Mouse (Mus musculus) gastrocnemius, adult 8-10 months (tissue): ENCODE data around the gene Notch2. TPM values are rescaled to one million over a fixed set of nuclear protein-coding genes. Genes with fewer than 3 reads are reported as not detected.
"Not testable (repeated sequence)": the region's sequence is repeated elsewhere in the genome, so short reads cannot be mapped to it uniquely, and the experiment has no call there.

ENCODE experiments used
- DNase-seq, 2 experiments: peaks; one replicate each; pipeline ENCODE4 v3.0.0; 2022; ENCODE audit warnings: low spot score in 2 of 2
- total RNA-seq, 4 experiments: library from RNA; stranded (reverse); gene quantifications; 2 replicates each; pipeline ENCODE4 v1.2.4; 2022

Notch2 gene
- total RNA-seq, 4 experiments from 2014 or later = 5.6 to 7.9 (median 6.9) TPM

DNA sequence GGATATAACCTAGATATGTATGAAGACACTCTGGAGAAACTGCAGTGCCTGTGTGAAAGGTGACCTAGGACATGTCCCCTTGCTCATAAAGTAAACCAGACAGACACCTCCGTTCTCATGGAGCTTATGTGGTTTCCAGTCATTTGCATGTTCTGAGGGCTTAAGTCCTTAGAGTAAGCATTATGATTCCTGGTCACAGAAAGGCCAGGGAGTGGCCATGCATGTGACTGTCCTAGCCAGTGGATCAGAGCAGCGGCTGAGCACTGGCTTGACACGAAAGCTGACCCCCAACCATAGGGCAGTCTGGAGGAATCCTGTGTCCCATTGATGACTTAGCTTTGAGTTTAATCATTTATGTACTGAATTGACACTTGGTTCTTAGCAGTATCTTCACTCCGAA lies 14.7 kb downstream of the Notch2 start:
- DNase-seq = no peak

DNA sequence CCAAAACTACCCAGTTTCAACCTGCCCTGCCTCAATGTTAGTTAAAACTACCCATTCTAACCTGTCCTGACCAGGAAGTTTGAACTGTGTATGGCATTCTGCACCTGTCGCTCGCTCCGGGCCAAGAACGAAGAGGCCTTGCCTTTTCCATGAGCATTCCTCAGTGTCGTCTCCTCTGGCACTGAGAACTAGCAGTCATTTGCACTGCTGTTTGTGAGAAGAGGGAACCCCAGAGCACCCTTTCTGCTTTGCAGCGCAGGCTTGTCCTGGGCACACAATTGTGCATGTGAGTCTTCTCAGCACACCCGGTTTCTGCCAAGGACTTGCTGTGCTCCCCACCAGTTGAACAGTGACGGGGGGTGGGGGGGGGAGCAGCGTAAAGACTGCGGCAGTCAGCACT lies 15.6 kb downstream of the Notch2 start:
- no peak for DNase-seq

DNA sequence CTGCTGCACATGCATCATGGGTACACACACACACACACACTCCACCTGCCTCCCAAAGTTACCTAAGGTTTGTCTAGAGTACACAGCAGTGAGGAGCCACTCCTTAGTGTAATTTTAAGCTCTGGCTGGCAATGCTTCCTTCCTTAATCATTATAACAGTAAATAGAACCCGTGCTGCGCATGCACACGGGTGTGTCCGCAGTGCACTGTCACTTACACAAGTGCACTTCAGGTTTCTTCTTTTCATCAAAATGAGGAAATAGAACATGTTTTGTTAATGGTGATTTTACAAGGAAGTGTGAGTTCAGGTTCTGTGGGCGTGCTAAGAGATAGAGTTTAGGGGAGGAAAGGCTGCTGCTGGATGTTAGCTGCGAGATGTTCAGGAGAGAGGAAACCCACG lies 17.8 kb downstream of the Notch2 start:
- DNase-seq = no peak

DNA sequence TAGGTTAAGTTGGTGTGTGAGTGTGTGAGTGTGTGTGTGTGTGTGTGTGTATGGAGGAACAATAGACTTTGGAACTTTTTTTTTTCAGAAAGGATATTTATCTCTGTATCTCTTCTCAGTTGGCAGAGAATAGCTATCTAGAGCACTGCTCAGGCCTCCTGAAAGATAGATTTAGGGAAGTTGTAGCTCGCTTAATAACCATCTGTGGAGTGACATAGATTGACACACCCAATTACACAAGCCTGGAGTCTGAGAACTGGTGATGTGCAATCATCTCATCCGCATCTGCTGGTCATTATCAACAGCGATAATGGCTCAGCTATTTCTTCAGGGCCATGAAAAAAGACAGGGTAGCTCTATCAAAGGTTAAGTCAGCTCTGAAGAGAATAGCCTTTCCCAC lies 18.9 kb downstream of the Notch2 start:
- no peak for DNase-seq

DNA sequence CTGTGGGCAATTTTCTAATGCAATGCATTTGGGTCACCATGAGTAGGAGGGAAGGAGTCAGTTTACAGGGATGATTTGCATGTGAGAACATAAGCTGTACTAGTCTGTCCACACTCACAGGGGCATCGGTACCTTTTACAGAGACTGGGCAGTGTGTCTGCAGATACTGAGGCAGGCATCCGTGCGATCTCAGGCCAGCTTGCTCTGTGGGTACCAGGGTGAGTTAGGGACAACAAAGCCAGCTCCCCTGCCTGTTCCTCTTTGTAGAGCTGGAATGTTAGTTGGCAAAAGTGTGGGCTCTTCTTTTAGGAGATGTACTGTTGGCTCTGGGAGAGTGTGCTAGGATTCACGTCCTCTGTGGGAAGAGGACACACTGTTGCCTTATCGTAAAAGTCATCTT lies 19.6 kb downstream of the Notch2 start:
- no peak for DNase-seq

DNA sequence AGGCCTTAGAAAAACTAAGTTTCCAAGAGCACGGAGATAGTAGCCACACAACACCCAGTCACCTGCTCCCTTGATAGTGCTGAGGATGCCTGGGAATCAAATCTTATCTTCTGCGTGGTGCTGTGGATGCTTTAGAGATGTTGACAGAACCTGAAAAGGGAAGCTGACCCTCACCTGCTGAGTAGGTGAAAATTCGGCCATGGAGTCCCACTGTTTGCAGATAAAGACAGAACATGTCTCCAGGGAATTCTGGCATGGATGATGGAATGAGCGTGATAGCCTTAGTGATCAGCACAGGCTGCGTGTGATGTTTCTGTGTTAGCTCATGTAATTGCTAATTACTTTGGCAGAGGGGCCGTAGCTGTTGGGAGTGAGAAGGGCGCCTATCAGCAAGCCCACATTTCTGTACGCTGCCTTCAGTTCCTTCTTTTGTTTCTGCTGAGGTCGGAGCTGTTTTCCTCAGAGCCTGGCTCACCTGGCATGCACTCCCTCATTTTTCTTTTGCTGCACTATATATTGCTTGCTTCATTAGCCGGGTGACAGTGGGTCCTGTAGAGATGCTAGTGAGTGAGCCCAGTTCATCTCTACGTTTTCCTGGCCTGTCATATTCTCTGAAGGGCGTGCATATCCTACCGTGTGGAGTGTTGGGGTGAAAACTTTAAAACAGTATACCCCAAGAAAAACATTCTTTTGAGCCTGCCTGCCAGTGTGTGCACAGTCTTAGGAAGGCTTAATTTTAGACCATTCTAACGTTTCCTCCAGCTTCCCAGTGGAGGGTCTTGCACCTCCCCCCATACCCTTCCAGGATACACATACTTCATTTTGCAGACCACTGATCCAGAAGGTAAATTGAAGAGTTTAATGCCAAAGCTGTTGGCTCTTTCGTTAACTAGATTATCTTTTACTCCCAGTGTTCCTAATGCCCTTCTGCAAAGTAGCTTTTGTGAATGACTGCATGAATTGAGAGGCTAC lies 21.6 kb downstream of the Notch2 start:
- DNase-seq = no peak

DNA sequence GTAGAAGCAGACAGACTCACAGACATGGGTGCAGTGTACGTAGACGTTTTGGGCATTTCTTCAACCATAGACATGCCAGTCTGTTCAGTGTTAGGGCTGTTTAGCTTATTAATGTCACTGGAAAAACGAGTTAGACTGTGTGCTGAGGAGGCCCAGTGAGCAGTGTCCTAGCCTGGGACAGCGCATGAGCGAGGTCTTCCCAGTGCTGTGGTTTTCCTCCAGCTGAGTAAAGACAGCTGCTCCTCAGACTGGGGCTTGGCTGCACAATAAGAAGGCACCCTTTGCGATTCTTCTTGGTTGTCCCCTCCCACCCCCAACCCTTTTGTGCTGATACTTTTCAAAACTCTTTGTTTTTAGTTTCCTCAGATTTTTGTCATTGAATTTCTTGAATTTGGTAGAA lies 22.8 kb downstream of the Notch2 start:
- no peak for DNase-seq

DNA sequence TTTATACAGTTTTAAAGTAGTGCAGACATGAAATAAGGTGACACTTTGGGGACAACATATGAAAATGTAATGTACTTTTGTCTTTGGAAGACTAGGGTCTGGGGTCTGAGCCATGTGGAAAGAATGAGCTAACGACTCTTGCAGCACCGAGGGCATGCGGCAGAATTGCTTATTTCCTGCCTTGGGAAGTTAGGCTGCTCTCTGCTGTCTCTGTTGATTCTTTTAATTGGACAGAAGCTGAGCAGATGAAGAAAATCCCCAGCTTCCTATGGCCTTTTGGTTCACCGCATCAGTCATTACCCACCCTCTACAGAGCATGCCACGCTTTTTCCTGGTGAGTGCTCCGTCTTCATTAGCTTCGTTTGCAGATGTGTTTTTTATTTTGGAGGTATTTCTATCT lies 23.8 kb downstream of the Notch2 start:
- DNase-seq = no peak

DNA sequence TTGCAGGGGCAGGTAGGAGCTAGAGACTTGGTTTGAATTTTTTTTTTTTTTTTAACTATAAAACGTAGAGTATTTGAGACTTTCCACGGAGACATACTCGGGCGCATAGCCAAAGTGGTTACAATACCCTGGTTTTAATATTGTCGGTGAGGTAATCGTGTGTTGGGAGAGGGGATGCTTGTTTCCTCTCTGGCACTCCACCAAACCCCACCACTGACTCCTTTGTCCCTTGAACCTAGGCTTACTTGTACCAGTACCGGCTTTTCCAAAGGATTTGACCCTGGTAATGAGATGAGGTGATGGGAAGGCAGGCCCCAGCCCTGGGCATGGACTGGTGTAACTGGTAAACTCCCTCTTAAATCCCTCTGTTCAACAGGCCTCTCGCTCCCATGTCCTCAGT lies 25.3 kb downstream of the Notch2 start:
- DNase-seq = no peak

DNA sequence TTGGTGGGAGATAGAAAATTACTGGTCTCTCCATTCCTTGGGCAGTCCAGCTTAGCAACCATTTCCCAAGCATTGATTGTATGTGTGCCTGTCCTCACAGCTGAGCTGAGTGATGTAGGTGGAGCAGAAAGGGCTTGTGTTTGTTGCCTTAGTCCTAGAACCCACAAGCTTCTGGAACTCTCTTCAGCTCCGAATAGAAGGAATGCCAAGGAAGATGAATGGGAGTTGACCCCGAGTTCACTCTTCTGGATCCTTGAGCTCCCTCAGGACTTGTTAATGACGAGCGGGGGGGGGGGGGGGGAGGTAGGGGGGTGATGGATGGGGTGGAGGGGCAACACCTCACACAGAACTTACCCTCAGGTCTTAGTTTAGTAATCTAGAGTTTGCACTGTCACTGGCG lies 25.9 kb downstream of the Notch2 start:
- DNase-seq = no peak

DNA sequence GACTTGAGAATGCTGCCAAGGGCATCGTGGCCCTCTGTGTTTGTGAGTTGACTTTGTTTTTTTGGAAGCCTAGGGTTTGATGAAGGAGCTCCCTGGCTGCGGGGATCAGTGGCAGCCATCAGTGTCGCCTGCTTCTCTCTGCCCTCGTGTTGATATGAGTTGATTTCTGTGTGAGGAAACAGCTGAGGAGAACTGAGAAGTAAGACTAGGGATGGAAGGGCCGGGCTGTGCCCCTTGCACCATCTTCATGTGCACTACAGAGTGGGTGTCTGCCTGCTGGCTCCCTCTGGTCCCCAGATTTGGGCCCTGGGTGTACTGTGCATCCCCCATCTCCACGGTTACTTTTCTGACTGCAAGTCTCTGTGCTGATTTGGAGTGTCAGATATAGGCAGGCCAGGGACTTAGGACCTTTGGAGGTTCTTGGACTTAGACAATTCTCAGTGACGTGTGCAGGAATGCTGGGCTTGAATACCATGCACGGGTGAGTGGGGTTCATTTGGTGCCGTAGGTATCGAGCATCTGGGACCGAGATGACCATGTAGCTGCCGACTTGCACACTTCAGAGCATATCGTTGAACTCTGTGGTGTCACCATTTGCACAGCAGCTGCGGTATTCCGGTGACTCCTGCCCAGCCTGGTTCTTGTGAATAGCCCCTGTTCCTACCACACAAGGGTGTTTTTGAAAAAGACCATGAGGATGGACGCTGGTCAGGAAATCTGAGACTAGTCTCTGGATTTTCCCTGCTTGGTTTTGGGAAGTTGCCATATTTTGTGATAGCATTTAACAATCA lies 26.5 kb downstream of the Notch2 start:
- no peak for DNase-seq

DNA sequence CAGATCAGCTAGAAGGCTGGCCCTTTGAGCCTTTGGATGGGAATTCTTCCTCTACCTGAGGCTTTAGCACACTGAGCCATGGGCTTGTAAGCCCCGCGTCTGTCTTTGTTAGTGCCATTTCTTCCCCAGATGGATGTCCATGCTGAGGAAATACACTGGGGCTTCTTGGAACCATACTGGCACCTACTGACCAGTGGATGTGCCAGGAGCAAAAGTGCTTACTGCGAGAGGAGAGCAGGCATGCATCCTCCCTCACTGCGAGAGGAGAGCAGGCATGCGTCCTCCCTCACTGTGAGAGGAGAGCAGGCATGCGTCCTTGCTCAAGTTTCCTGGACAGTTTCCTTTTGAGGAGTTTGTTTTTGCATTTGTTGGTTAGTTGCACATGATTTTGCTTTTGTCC lies 27.5 kb downstream of the Notch2 start:
- DNase-seq = no peak

DNA sequence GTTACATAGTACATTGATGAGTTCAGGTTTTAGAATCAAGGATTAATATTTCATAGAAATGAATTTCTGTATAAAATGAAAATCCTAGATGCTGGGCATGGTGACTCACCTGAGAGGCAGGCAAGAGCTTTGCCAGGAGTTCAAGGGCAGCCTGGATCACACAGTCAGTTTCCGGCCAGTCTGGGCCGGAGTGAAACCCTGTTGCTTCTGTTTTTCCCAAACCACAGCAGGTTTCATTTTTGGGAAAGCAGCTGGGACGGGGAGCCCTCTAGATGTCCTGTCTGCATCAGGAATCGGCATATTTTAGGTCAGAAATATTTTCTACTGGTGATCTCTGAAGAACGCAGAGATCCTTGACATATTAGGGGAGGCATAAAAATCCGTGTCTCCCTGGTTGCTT lies 29.0 kb downstream of the Notch2 start:
- no peak for DNase-seq

DNA sequence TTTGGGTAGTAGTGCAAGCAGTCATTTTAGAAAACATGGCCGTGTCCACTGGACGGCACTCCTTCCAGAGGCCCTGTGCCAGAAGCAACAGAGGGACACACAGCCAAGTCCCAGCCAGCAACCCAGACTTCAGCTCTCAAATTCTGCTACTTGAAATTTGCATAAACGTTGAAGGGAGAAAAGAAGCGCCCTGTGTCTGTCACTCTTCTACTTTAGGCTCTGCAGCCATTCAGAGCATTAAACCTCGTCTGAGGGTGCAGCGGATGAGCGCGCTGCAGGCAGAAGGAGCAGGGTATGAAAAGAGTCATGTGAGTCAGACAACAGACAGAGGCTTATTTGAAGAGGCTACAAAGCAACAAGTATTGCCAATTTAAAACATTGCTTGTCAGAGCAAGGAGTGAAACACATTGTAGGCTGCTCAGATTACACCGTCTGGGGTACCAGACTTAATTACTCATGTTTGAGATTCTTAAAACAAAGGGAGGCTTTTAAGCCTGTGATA lies 29.7 kb downstream of the Notch2 start:
- DNase-seq = peak; percentile 48 to 50

DNA sequence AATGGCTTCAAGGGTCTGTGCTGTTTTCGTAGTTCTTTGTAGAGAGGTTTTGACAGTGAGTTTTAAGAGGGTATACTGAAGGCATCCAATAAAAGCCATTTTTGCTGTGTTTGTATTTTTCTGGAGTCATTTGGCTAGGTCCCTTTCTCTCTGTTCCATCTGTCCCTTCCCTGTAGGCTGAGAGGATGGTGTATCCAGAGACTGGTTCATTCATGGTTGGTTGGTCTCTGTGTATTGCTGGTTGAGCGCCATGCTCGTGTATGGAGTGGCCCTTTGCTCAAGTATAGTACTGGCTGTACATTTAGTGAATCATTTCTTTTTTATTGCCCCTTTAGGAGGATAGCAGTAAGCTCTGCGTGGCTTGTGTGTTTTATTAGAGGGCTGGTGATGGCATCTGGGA lies 30.3 kb downstream of the Notch2 start:
- DNase-seq = no peak

DNA sequence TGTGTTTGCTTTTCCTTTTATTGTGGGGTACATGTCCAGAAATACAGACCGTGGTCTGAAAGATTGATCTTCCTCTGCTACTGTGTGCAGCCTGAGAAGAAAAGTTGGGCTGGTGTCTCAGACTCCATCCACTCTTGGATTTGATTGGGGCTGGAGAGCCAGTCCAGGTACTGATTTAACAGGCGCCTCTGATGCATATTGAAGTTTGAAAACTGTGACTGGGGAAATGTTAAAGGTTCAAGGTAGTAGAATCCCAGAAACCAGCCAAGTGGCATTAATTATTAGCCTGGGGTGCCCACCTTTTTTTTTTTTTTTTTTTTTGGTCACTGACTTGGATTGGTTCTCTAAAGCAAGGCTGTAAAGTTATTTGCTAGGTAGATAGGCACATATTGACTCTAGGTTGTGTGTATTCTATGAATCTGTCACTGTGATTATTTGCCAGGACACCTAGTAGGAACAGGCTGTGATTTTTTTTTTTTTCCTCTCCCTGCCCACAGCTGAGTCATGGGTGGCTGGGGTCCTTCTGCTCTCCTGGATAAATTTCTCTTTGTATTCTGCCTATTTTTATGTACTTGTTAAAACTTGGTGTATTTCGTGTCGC lies 31.5 kb downstream of the Notch2 start:
- no peak for DNase-seq

DNA sequence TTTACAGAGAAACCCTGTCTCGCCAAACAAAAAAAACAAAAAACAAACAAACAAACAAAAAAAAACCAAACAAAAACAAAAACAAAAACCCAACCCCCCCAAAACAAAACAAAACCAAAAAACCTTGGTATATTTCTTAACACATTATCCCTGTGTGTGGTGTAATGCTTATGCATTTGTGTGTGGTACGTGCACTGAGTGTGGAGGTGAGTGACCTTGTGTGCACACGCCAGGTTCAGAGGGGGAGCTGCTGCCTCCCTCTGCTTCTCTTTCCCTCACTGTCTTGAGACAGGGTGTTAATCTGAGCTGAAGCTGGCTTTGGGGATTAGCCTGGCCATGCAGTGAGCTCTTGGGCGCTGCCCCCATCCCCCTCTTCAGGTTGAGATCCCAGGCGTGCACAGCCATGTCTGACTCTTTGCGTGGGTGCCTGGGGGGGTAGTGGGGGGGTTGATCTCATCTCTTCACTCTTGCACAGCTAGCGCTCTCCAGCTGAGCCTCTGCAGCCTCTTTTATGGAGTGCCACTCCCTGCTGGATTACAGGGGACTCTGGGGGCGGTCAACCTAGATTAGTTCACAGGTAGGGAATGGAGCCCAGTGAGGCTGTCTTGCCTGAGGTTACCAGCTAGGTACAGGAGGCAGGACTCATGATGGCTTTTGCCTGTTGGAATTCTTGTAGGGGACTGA lies 32.3 kb downstream of the Notch2 start:
- no peak for DNase-seq

DNA sequence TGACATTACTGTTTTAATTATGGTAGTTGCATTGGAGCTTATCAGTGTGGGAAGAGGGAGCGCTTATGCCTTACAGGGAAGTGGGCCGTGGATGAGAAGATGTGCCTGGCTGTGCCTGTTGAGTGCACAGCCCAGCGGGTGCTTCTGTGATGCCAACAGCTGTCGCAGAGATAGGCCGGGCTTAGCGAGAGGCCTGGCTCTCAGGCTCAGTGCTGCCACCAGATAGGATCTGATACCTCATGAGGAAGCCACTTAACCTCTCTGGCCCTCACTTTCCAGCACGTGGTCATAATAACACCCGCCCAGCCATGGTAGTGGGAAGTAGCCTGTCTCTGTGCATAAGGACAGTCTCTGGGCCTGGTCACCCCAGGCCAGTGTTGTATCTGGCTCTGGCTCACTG lies 33.0 kb downstream of the Notch2 start:
- DNase-seq = no peak

DNA sequence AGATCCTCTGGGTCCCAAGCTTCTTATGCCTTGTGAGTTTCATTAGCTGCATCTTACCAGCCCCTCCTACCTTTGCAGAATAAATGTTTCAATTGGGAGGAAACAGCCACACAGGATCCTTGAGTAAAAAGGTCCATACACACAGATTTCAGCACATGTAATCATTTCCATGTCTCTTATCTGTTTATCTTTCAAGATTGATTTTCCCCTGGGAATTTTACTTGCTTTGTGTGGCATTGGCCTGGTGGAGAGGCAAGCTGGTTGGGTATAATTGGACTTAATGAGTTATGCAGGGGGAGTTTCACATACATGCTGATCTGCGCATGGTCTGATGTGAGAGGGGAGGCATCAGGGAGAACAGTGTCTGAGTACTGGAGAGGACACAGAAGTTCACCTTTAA lies 36.3 kb downstream of the Notch2 start:
- no peak for DNase-seq

DNA sequence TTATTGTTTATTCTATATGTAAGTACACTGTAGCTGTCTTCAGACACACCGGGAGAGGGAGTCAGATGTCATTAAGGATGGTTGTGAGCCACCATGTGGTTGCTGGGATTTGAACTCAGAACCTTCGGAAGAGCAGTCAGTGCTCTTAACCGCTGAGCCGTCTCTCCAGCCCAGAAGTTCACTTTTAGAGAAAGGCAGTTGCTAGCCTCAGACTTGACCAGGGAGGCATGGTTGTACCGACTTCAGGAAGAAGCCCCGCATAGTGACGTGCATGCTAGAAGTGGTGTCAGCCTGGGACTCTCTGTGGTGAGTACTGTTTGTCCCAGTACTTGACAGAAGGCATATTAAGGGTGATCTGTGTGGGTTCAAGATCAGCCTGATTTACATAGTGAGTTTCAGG lies 36.8 kb downstream of the Notch2 start:
- DNase-seq = not testable (repeated sequence)
